Mouse (Mus musculus): ENCODE results near the gene Bcl2a1b.
"Not testable (repeated sequence)": the region's sequence is repeated elsewhere in the genome, so short reads cannot be mapped to it uniquely, and the experiment has no call there.

DNA sequence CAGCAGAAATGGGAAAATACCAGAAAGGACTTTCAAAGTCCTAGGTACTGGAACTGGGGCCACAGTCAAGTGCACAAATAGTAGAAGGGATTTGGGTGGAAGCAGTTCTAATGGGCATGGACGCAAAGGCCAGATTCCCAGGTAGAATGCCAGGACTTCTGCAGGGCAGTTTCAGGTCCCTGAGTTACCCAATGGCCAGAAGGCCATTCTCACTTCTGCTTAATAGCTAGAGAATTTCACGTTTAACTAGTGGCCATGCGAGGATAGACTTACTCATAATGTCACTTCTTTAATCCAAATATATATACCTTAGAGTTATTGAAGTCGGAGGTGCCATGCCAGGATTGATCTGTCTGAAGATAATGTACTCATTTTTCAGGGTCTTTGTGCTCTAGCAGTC is 38.1 kb downstream of the Bcl2a1b start:
- not testable (repeated sequence) for TF ChIP-seq EP300, CTCF (IDR thresholded peaks at IDR 0.05; ENCODE audit: low read depth)

Measured in liver, embryonic 14.5 days (tissue).